Mouse (Mus musculus): ENCODE measurements around the gene Tbc1d19.
A peak's percentile ranks its signal among the peaks of the same experiment; 100 is the strongest.

The Tbc1d19 gene

GRCm38 (mm10) chr5:53902757-53903156 is 93.4 kb downstream of the Tbc1d19 start:
- no peak for DNase-seq (ENCODE audit: inconsistent age in 2 of 2, low spot score in 1 of 2)

GRCm38 (mm10) chr5:53909201-53909600 is 99.8 kb downstream of the Tbc1d19 start:
- DNase-seq (ENCODE audit: inconsistent age in 2 of 2, low spot score in 1 of 2) = no peak

GRCm38 (mm10) chr5:53920416-53920815 is 111.0 kb downstream of the Tbc1d19 start:
- no peak for DNase-seq (ENCODE audit: inconsistent age in 2 of 2, low spot score in 1 of 2)

GRCm38 (mm10) chr5:53922149-53922904 is 112.9 kb downstream of the Tbc1d19 start:
- no peak for DNase-seq (ENCODE audit: inconsistent age in 2 of 2, low spot score in 1 of 2)

GRCm38 (mm10) chr5:53924005-53924404 is 114.6 kb downstream of the Tbc1d19 start:
- no peak for DNase-seq (ENCODE audit: inconsistent age in 2 of 2, low spot score in 1 of 2)

GRCm38 (mm10) chr5:53926301-53926855 is 117.0 kb downstream of the Tbc1d19 start:
- DNase-seq (ENCODE audit: inconsistent age in 2 of 2, low spot score in 1 of 2) = no peak

- no peak for DNase-seq (ENCODE audit: inconsistent age in 2 of 2, low spot score in 1 of 2)
These were observed 118.5 kb downstream of the Tbc1d19 start for GRCm38 (mm10) chr5:53927886-53928285.

GRCm38 (mm10) chr5:53928537-53928936 is 119.1 kb downstream of the Tbc1d19 start:
- DNase-seq (ENCODE audit: inconsistent age in 2 of 2, low spot score in 1 of 2) = no peak

GRCm38 (mm10) chr5:53929205-53929614 is 119.8 kb downstream of the Tbc1d19 start:
- DNase-seq (ENCODE audit: inconsistent age in 2 of 2, low spot score in 1 of 2) = peak in 1 of 2 experiments; percentile 16

GRCm38 (mm10) chr5:53929814-53930213 is 120.4 kb downstream of the Tbc1d19 start:
- peak in 1 of 2 experiments; percentile 50 for DNase-seq (ENCODE audit: inconsistent age in 2 of 2, low spot score in 1 of 2)

- no peak for DNase-seq (ENCODE audit: inconsistent age in 2 of 2, low spot score in 1 of 2)
These were observed 121.6 kb downstream of the Tbc1d19 start for GRCm38 (mm10) chr5:53931011-53931410.

- peak; percentile 39 to 62 for DNase-seq (ENCODE audit: inconsistent age in 2 of 2, low spot score in 1 of 2)
These were observed 124.2 kb downstream of the Tbc1d19 start for GRCm38 (mm10) chr5:53933628-53934027.

- no peak for DNase-seq (ENCODE audit: inconsistent age in 2 of 2, low spot score in 1 of 2)
These were observed 124.6 kb downstream of the Tbc1d19 start for GRCm38 (mm10) chr5:53934040-53934439.

- peak; percentile 38 to 79 for DNase-seq (ENCODE audit: inconsistent age in 2 of 2, low spot score in 1 of 2)
These were observed 125.4 kb downstream of the Tbc1d19 start for GRCm38 (mm10) chr5:53934826-53935225.

- DNase-seq (ENCODE audit: inconsistent age in 2 of 2, low spot score in 1 of 2) = peak in 1 of 2 experiments; percentile 83
These were observed 127.8 kb downstream of the Tbc1d19 start for GRCm38 (mm10) chr5:53937187-53937586.

- no peak for DNase-seq (ENCODE audit: inconsistent age in 2 of 2, low spot score in 1 of 2)
These were observed 129.6 kb downstream of the Tbc1d19 start for GRCm38 (mm10) chr5:53939026-53939425.

GRCm38 (mm10) chr5:53941322-53942024 is 132.1 kb downstream of the Tbc1d19 start:
- DNase-seq (ENCODE audit: inconsistent age in 2 of 2, low spot score in 1 of 2) = no peak

GRCm38 (mm10) chr5:53942332-53942731 is 132.9 kb downstream of the Tbc1d19 start:
- no peak for DNase-seq (ENCODE audit: inconsistent age in 2 of 2, low spot score in 1 of 2)

- DNase-seq (ENCODE audit: inconsistent age in 2 of 2, low spot score in 1 of 2) = peak; percentile 62 to 74
These were observed 134.0 kb downstream of the Tbc1d19 start for GRCm38 (mm10) chr5:53943321-53943857.

- DNase-seq (ENCODE audit: inconsistent age in 2 of 2, low spot score in 1 of 2) = no peak
These were observed 137.3 kb downstream of the Tbc1d19 start for GRCm38 (mm10) chr5:53946747-53947146.

- peak; percentile 51 to 63 for DNase-seq (ENCODE audit: inconsistent age in 2 of 2, low spot score in 1 of 2)
These were observed 138.3 kb downstream of the Tbc1d19 start for GRCm38 (mm10) chr5:53947549-53948183.

All from adrenal gland, adult (tissue).